Mouse (Mus musculus) limb, embryonic 14.5 days (tissue): ENCODE measurements around the gene Postn. TPM values are rescaled to one million over a fixed set of nuclear protein-coding genes. Genes with fewer than 3 reads are reported as not detected.

Experiments used
- ATAC-seq: fragments of 200-750 bp; cut with Nextera tagmentation; 2 replicates; pipeline ENCODE4 v1.8.0; 2017; ENCODE audit warnings: low read depth, moderate number of reproducible peaks, moderate TSS enrichment; ENCODE audit not compliant: low FRiP score
- DNase-seq: peaks from one replicate; pipeline ENCODE4 v3.0.0-alpha.2; 2015; ENCODE audit warnings: low spot score
- H3K27ac ChIP-seq: fragments of 300-500 bp; sonication (generic); replicated peaks from 2 replicates; pipeline ENCODE4 v1.5.1; 2014; ENCODE audit warnings: low read depth, mild to moderate bottlenecking, low read length, moderate library complexity, mixed read lengths
- H3K27me3 ChIP-seq: fragments of 300-500 bp; sonication (generic); 2 replicates; pipeline ENCODE4 v1.6.1; 2014; ENCODE audit warnings: low read length, mixed read lengths; ENCODE audit not compliant: control insufficient read depth, insufficient read depth
- H3K36me3 ChIP-seq: fragments of 300-500 bp; sonication (generic); 2 replicates; pipeline ENCODE4 v1.6.1; 2014; ENCODE audit warnings: mild to moderate bottlenecking, low read length, moderate library complexity, mixed read lengths; ENCODE audit not compliant: control insufficient read depth, insufficient read depth
- H3K4me1 ChIP-seq: fragments of 300-500 bp; sonication (generic); 2 replicates; pipeline ENCODE4 v1.6.1; 2014; ENCODE audit warnings: antibody characterized with exemption, low read length, mixed read lengths; ENCODE audit not compliant: control insufficient read depth, insufficient read depth
- H3K4me2 ChIP-seq: fragments of 300-500 bp; sonication (generic); replicated peaks from 2 replicates; pipeline ENCODE4 v1.6.1; 2014; ENCODE audit warnings: low read depth, mild to moderate bottlenecking, low read length, moderate library complexity; ENCODE audit not compliant: severe bottlenecking
- H3K4me3 ChIP-seq: fragments of 300-500 bp; sonication (generic); replicated peaks from 2 replicates; pipeline ENCODE4 v1.5.1; 2014; ENCODE audit warnings: low read length
- H3K9ac ChIP-seq: fragments of 300-500 bp; sonication (generic); 2 replicates; pipeline ENCODE4 v1.6.1; 2014; ENCODE audit warnings: mild to moderate bottlenecking, low read depth, low read length, moderate library complexity; ENCODE audit not compliant: severe bottlenecking
- H3K9me3 ChIP-seq: fragments of 300-500 bp; sonication (generic); 2 replicates; pipeline ENCODE4 v1.6.1; 2016; ENCODE audit warnings: low read length; ENCODE audit not compliant: control insufficient read depth
- POLR2A ChIP-seq: fragments of 200-500 bp; IDR thresholded peaks from 2 replicates; pipeline ENCODE4 v1.8.0; 2012; ENCODE audit warnings: inconsistent platforms, mild to moderate bottlenecking, moderate library complexity, borderline replicate concordance; ENCODE audit not compliant: insufficient read depth, insufficient read length; ENCODE audit errors: extremely low read depth
- WGBS: fragments of 180-500 bp; shearing (Covaris S2); extraction: QIAGEN DNeasy Blood & Tissue Kit; methylation state at CpG from one replicate; pipeline ENCODE4 v1.1.7; 2014; 5-methylcytosine and 5-hydroxymethylcytosine counted together
- polyA plus RNA-seq, 2 experiments: library from polyadenylated mRNA; depleted of rRNA in 1 of 2; stranded (reverse) in 1 of 2; unstranded in 1 of 2; fragments of >200 nt; fragmentation: Nextera tagmentation in 1 of 2; extraction: Ambion mirVana in 1 of 2; gene quantifications; 2 replicates each; pipeline versions ENCODE4 v1.2.1 to v1.2.3; 2012 to 2014

Gene Postn
- polyA plus RNA-seq, 2 experiments = 553 to 693 TPM

GRCm38 (mm10) chr3:54417833-54418386 is 57.0 kb downstream of the Postn start:
- Histone ChIP-seq H3K4me2 (no peak overlapping the region), H3K4me3 (no peak overlapping the region), H3K9ac (no peak overlapping the region), H3K36me3 (no peaks in the 10 kb centered on the region), H3K9me3 (no peaks in the 10 kb centered on the region), H3K4me1 (peaks cover 21% of the 10 kb centered on the region), H3K27me3 (no peaks in the 10 kb centered on the region), H3K27ac (no peak overlapping the region)
- no peak for TF ChIP-seq POLR2A
- DNase-seq (no peak), ATAC-seq (no peak)
- WGBS = 37% methylated on average over 6 of the region's 6 CpGs

- H3K36me3 ChIP-seq = no peaks in the 10 kb centered on the region
- WGBS = 48% methylated on average over 10 of the region's 10 CpGs
- no peak overlapping the region for H3K27ac ChIP-seq
- DNase-seq (no peak), ATAC-seq (no peak)
- H3K9me3 ChIP-seq = no peaks in the 10 kb centered on the region
- H3K4me2 ChIP-seq = no peak overlapping the region
- H3K9ac ChIP-seq = no peak overlapping the region
- H3K27me3 ChIP-seq = no peaks in the 10 kb centered on the region
- no peak overlapping the region for H3K4me3 ChIP-seq
- peaks cover 10% of the 10 kb centered on the region; the same call in 1 of the 2 replicates for H3K4me1 ChIP-seq
- no peak for TF ChIP-seq POLR2A
These were observed 59.5 kb downstream of the Postn start for GRCm38 (mm10) chr3:54420189-54420928.

- Histone ChIP-seq H3K4me1 (peaks cover 10% of the 10 kb centered on the region; the same call in 1 of the 2 replicates), H3K36me3 (no peaks in the 10 kb centered on the region), H3K9ac (no peak overlapping the region), H3K4me3 (no peak overlapping the region), H3K27me3 (no peaks in the 10 kb centered on the region), H3K9me3 (no peaks in the 10 kb centered on the region), H3K4me2 (no peak overlapping the region), H3K27ac (no peak overlapping the region)
- no peak for ATAC-seq
- TF ChIP-seq POLR2A = no peak
- 39% methylated on average over 6 of the region's 6 CpGs for WGBS
- DNase-seq = no peak
These were observed 60.1 kb downstream of the Postn start for GRCm38 (mm10) chr3:54420983-54421382.

GRCm38 (mm10) chr3:54421666-54422065 is 60.8 kb downstream of the Postn start:
- no peak overlapping the region for H3K4me3 ChIP-seq
- no peak for DNase-seq
- H3K4me1 ChIP-seq = peaks cover 10% of the 10 kb centered on the region; the same call in 1 of the 2 replicates
- no peak overlapping the region for H3K4me2 ChIP-seq
- ATAC-seq = no peak
- 90% methylated on average over 2 of the region's 2 CpGs for WGBS
- TF ChIP-seq POLR2A = no peak
- H3K9me3 ChIP-seq = no peaks in the 10 kb centered on the region
- H3K9ac ChIP-seq = no peak overlapping the region
- H3K36me3 ChIP-seq = no peaks in the 10 kb centered on the region
- H3K27me3 ChIP-seq = no peaks in the 10 kb centered on the region
- no peak overlapping the region for H3K27ac ChIP-seq

GRCm38 (mm10) chr3:54424146-54424545 is 63.2 kb downstream of the Postn start:
- no peaks in the 10 kb centered on the region for H3K27me3 ChIP-seq
- TF ChIP-seq POLR2A = no peak
- no peak overlapping the region for H3K9ac ChIP-seq
- no peak for DNase-seq
- no peak overlapping the region for H3K27ac ChIP-seq
- no peak overlapping the region for H3K4me3 ChIP-seq
- H3K4me1 ChIP-seq = 0 out of 2 replicates have a peak, but pooled peaks cover 5% of the 10 kb centered on the region
- WGBS = 81% methylated on average over 4 of the region's 4 CpGs
- no peaks in the 10 kb centered on the region for H3K36me3 ChIP-seq
- H3K9me3 ChIP-seq = no peaks in the 10 kb centered on the region
- no peak overlapping the region for H3K4me2 ChIP-seq
- no peak for ATAC-seq
